Mouse (Mus musculus) hindbrain, embryonic 15.5 days (tissue): Measurements from ENCODE around the gene Glis1. TPM values are rescaled to one million over a fixed set of nuclear protein-coding genes. Genes with fewer than 3 reads are reported as not detected.

Experiments used
- ATAC-seq: fragments of 200-750 bp; cut with Nextera tagmentation; 2 replicates; pipeline ENCODE4 v1.8.0; 2017; ENCODE audit warnings: low read depth, moderate number of reproducible peaks, moderate TSS enrichment; ENCODE audit not compliant: low FRiP score
- H3K27ac ChIP-seq: fragments of 300-500 bp; sonication (generic); replicated peaks from 2 replicates; pipeline ENCODE4 v1.5.1; 2015; ENCODE audit warnings: mild to moderate bottlenecking, inconsistent platforms
- H3K27me3 ChIP-seq: fragments of 300-500 bp; sonication (generic); 2 replicates; pipeline ENCODE4 v1.6.1; 2015; ENCODE audit warnings: control low read depth, inconsistent platforms
- H3K36me3 ChIP-seq: fragments of 300-500 bp; sonication (generic); 2 replicates; pipeline ENCODE4 v1.6.1; 2015; ENCODE audit warnings: control low read depth, inconsistent platforms
- H3K4me1 ChIP-seq: fragments of 300-500 bp; sonication (generic); replicated peaks from 2 replicates; pipeline ENCODE4 v1.6.1; 2015; ENCODE audit warnings: control low read depth, inconsistent platforms
- H3K4me2 ChIP-seq: fragments of 300-500 bp; sonication (generic); 2 replicates; pipeline ENCODE4 v1.6.1; 2015; ENCODE audit warnings: moderate library complexity, mild to moderate bottlenecking, inconsistent platforms
- H3K4me3 ChIP-seq: fragments of 300-500 bp; sonication (generic); 2 replicates; pipeline ENCODE4 v1.5.1; 2015; ENCODE audit warnings: mild to moderate bottlenecking, inconsistent platforms
- H3K9ac ChIP-seq: fragments of 300-500 bp; sonication (generic); 2 replicates; pipeline ENCODE4 v1.6.1; 2015; ENCODE audit warnings: inconsistent platforms
- H3K9me3 ChIP-seq: fragments of 300-500 bp; sonication (generic); 2 replicates; pipeline ENCODE4 v1.6.1; 2016; ENCODE audit warnings: control low read depth, inconsistent platforms
- WGBS: fragments of 180-500 bp; shearing (Covaris S2); methylation state at CpG from one replicate; pipeline ENCODE4 v1.1.7; 2015; 5-methylcytosine and 5-hydroxymethylcytosine counted together
- polyA plus RNA-seq: library from polyadenylated mRNA; unstranded; fragments of >200 nt; fragmentation: Nextera tagmentation; extraction: Ambion mirVana; gene quantifications from 2 replicates; pipeline ENCODE4 v1.2.1, GENCODE M21; 2015

The Glis1 gene
- polyA plus RNA-seq, 1 experiment from 2014 or later: 4.2 TPM

DNA sequence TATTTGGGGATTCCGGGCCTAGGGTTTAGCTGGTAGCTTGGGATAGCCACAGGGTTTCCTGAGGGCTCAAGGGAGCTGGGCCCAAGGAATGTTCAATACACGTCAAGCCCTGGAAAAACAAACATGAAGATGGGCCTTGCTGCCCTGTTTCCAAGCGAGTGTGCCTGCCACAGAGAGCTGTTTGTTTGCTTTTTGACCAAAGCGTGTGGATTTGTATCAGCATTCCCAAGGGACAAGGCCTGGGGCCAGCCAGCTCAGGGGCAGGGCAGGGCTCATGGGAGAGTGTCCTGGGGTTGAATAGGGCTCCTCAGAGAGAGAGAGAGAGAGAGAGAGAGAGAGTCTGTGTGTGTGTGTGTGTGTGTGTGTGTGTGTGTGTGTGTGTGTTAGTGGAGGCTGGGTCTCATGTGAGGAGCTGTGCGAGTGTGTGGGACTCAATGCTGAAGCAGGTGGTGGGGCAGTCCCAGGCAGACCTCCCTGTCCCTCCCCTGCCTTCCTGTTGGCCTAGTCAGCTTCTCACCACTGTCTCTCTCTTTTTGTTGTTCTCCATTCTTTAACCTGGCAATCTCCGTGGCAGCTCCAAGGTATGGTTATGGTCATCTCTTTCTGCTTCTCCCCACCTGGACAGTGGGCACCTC lies 183.3 kb downstream of the Glis1 start:
- 58% methylated on average over 6 of the region's 6 CpGs for WGBS
- no peaks in the 10 kb centered on the region for H3K27me3 ChIP-seq
- no peak for ATAC-seq

DNA sequence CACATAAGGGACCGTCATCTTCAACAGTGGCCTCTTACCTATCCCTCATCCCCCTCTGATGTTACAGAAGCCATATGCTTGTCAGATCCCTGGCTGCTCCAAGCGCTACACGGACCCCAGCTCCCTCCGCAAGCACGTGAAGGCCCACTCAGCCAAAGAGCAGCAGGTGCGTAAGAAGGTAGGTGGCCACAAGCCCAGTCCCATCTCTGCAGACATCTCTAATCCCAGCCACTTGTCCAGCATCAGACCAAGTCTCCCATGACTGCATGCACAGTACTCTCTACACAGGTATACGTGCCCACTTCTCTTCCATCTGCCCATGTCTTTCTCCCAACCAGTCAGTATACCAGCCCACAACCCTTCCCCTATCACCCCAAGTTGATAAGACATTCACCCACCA lies 185.1 kb downstream of the Glis1 start:
- 87% methylated on average over 7 of the region's 7 CpGs for WGBS
- ATAC-seq: no peak
- Histone ChIP-seq H3K9ac (no peak overlapping the region), H3K27ac (no peak overlapping the region), H3K9me3 (no peaks in the 10 kb centered on the region), H3K4me1 (peaks cover 25% of the 10 kb centered on the region), H3K4me2 (no peak overlapping the region), H3K27me3 (no peaks in the 10 kb centered on the region), H3K36me3 (no peaks in the 10 kb centered on the region), H3K4me3 (no peak overlapping the region)

More for the DNA sequence above, 183.3 kb downstream of the Glis1 start:
- H3K4me3 ChIP-seq: no peak overlapping the region
- H3K36me3 ChIP-seq: no peaks in the 10 kb centered on the region
- H3K9ac ChIP-seq: no peak overlapping the region
- H3K9me3 ChIP-seq: no peaks in the 10 kb centered on the region
- H3K4me1 ChIP-seq: peaks cover 15% of the 10 kb centered on the region
- no peak overlapping the region for H3K27ac ChIP-seq
- H3K4me2 ChIP-seq: no peak overlapping the region

DNA sequence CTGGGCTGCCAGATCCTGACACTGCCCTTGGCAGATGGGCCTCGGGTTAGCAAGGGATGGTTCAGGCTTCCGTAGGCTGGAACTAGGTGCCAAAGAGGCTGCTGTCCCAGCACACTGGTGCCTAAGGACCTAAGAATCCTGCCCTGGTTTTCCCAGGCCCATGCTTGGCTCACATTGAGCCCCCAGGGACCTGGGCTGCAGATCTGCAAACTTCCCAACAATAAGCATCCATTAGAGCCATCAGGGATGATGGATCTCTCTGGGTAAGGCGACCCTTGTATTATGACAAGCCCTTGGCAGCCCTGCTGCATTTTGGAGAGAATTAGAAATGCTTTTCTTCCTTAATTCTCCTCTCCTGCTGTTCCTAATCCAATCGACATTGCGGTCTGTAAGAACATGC lies 187.0 kb downstream of the Glis1 start:
- Histone ChIP-seq H3K4me2 (no peak overlapping the region), H3K27ac (0 out of 2 replicates have a peak overlapping the region, but pooled peaks have one; percentile 40), H3K27me3 (no peaks in the 10 kb centered on the region), H3K9me3 (no peaks in the 10 kb centered on the region), H3K4me3 (no peak overlapping the region), H3K9ac (no peak overlapping the region), H3K36me3 (no peaks in the 10 kb centered on the region), H3K4me1 (peaks cover 33% of the 10 kb centered on the region)
- WGBS: 62% methylated on average over 5 of the region's 5 CpGs
- ATAC-seq: peak; percentile 32; the same call in 1 of the 2 replicates

DNA sequence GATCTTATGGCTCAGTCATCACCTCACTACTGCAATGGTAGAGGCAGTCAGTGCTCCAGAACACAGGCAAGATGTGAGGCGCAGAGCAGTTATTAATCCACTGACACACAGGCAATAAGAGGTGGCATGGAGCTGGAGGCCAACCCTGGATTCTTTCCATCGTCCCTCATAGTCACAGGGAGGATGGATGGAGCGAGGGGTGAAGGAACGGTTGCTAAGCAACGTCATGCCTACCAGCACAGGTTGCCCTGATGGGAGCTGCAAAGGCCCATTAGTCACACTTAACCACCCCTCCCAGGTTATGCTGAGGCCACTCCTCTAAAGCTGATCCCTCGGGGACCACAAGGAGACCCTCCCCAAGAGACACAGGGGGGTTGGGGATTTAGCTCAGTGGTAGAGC lies 187.9 kb downstream of the Glis1 start:
- H3K9ac ChIP-seq: no peak overlapping the region
- H3K4me3 ChIP-seq: no peak overlapping the region
- H3K4me1 ChIP-seq: peaks cover 33% of the 10 kb centered on the region
- no peaks in the 10 kb centered on the region for H3K27me3 ChIP-seq
- ATAC-seq: peak; percentile 31; the same call in 1 of the 2 replicates
- 46% methylated on average over 6 of the region's 6 CpGs for WGBS
- H3K4me2 ChIP-seq: no peak overlapping the region
- H3K9me3 ChIP-seq: no peaks in the 10 kb centered on the region
- H3K36me3 ChIP-seq: no peaks in the 10 kb centered on the region
- H3K27ac ChIP-seq: 0 out of 2 replicates have a peak overlapping the region, but pooled peaks have one; percentile 40

DNA sequence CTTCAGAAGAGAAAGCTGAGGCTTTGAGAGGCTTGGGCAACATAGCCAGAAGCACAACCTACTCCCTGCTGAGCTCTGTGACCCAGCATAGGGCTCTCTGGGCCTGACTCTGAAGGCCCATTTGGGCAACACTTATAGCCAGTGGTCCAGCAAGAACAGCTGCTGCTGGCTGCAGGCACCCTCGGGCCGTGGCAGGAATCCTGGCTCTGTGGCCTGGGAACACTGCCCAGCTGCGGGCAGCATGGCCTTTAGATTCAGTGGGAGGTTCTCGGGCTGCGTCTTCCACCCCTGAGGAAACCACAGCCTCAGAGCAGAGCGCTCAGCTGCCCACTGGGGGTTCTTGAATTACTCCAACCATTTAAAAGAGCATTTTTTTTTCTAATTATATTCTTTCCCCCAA lies 189.5 kb downstream of the Glis1 start:
- H3K27ac ChIP-seq: no peak overlapping the region
- H3K9ac ChIP-seq: no peak overlapping the region
- no peak overlapping the region for H3K4me3 ChIP-seq
- no peak for ATAC-seq
- H3K4me2 ChIP-seq: no peak overlapping the region
- H3K9me3 ChIP-seq: no peaks in the 10 kb centered on the region
- no peaks in the 10 kb centered on the region for H3K36me3 ChIP-seq
- H3K27me3 ChIP-seq: no peaks in the 10 kb centered on the region
- WGBS: 59% methylated on average over 6 of the region's 6 CpGs
- peaks cover 35% of the 10 kb centered on the region for H3K4me1 ChIP-seq

DNA sequence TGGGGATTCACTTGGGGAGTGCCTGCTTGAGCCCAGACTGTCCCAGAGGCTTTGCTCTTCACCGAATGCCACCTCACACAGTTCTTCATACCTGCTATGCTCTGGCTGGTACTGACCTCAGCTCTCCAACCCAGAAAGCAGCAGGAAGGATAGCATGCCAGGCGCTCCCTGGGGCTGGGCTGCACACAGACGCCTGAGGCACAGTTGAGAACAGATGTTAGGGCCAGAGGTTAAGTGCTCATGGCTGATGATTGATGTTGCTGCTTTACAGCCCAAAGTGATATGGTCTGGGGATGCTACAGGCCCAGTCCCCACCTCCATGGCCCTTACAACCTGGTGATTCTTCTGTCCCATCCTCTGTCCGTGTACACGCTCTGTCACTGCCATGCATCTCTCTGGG lies 190.6 kb downstream of the Glis1 start:
- Histone ChIP-seq H3K27ac (peak overlapping the region; percentile 33; the same call in 1 of the 2 replicates), H3K4me2 (no peak overlapping the region), H3K27me3 (no peaks in the 10 kb centered on the region), H3K9me3 (no peaks in the 10 kb centered on the region), H3K4me3 (no peak overlapping the region), H3K4me1 (peaks cover 37% of the 10 kb centered on the region), H3K9ac (no peak overlapping the region), H3K36me3 (no peaks in the 10 kb centered on the region)
- 52% methylated on average over 5 of the region's 5 CpGs for WGBS
- no peak for ATAC-seq

DNA sequence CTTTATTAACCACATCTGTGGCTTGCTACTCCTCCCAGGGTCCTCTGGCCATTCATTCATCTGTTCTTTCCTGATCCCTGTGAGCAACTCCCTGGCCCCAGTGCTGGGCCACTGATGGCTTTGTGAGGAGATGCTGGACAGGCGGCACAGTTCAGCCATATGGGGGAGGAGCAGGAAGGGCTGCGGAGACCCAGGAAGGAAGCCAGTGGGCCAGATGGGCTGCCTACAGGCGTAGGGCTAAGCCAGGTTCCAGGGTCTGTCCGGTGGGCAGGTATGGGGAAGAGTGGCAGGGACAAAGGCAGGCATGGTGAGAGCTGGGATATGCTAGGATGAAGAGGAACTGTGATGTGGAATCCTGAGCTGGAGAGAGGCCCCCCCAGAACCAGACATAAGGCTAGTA lies 193.8 kb downstream of the Glis1 start:
- no peak overlapping the region for H3K9ac ChIP-seq
- ATAC-seq: no peak

DNA sequence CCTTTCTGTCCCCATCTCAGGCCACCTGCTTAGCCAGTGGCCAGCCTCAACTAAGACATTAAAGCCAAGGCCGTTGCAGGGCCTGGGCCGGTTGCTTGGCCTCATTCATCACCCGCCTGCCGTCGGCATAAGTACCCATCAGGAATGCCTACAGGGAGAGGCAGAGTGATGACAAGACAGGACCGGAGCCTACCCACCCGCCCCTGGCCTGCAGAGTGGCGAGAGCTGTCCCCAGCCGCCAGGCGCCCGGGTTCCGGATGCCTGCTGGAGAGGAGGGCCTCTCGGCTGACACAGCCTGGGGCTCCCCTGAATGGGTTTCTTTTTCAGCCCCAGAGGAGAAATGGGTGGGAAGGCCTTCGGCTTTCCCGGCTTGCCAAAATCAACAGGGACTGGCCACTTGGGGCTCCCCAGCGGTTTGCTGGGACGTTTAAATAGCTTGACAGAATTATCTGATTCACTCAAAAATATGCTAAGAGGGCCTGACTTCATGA lies 194.6 kb downstream of the Glis1 start:
- ATAC-seq: no peak
- Histone ChIP-seq H3K9ac (no peak overlapping the region), H3K4me3 (no peak overlapping the region), H3K4me2 (no peak overlapping the region), H3K27me3 (no peaks in the 10 kb centered on the region), H3K27ac (no peak overlapping the region), H3K4me1 (peaks cover 15% of the 10 kb centered on the region), H3K36me3 (no peaks in the 10 kb centered on the region), H3K9me3 (no peaks in the 10 kb centered on the region)
- WGBS: 56% methylated on average over 17 of the region's 17 CpGs

More for the DNA sequence above, 193.8 kb downstream of the Glis1 start:
- Histone ChIP-seq H3K27ac (no peak overlapping the region), H3K4me1 (peaks cover 17% of the 10 kb centered on the region), H3K9me3 (no peaks in the 10 kb centered on the region), H3K4me3 (no peak overlapping the region), H3K36me3 (no peaks in the 10 kb centered on the region), H3K4me2 (no peak overlapping the region), H3K27me3 (no peaks in the 10 kb centered on the region)
- WGBS: 76% methylated on average over 4 of the region's 4 CpGs

DNA sequence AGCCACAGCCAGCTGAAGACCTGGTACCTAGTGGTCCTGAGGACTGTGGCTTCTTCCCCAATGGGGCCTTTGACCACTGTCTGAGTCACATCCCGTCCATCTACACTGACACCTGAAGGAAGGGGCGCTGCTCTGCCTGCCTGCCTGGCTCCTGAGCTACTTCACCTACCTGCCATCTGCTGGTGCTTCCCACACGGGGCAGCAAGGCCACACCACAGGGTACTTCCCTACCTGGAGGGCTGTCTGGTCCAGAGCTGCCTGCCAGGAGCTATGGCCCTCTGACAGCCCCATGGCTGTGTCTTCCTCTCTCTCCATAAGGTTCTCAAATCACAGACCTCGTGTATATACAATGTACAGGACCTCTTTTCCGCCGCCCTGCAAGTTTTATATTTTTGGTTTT lies 200.2 kb downstream of the Glis1 start:
- no peak overlapping the region for H3K4me2 ChIP-seq
- H3K4me1 ChIP-seq: 0 out of 2 replicates have a peak, but pooled peaks cover 7% of the 10 kb centered on the region
- no peak overlapping the region for H3K9ac ChIP-seq
- H3K4me3 ChIP-seq: no peak overlapping the region
- no peaks in the 10 kb centered on the region for H3K36me3 ChIP-seq
- 83% methylated on average over 6 of the region's 6 CpGs for WGBS
- no peak for ATAC-seq
- no peaks in the 10 kb centered on the region for H3K9me3 ChIP-seq
- no peak overlapping the region for H3K27ac ChIP-seq
- no peaks in the 10 kb centered on the region for H3K27me3 ChIP-seq

DNA sequence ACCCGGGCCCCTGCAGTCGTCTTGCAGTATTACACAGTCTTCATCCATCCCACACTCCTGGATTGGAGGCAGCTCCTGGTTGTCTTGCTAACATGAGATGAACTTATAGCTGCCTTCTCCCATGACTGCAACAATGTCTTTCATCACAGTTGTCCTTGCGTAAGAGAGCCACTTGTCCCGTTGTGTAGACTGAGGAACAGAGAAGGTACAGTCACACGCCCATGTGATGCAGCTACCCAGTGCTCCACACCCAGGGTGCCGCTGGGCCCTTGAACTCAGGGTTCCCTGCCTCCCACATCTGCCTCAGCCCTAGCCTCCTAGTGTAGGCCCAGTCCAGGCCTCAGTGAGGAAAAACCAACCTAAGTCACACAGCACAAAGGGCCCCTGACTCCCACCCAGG lies 201.7 kb downstream of the Glis1 start:
- 76% methylated on average over 6 of the region's 6 CpGs for WGBS
- ATAC-seq: no peak
- H3K9me3 ChIP-seq: no peaks in the 10 kb centered on the region

DNA sequence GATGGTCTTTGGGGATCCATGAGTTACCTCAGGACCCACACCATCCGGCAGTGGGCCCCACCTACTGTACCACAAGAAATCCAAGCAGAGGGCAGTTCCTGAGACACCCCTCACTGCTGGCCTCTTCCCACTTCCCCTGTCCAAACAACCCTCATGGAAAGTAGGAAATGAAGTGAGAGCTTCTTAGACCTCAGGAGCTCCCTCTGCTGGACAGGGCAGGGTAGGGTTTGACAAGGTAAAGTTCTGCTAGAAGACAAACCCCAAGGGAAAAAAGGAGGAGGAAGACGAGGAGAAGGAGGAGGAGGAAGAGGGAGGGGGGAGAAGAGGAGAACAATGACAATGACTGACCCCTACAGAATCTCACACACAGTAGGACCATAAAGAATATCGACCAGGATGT lies 203.3 kb downstream of the Glis1 start:
- H3K27ac ChIP-seq: no peak overlapping the region

More for the DNA sequence above, 201.7 kb downstream of the Glis1 start:
- Histone ChIP-seq H3K27me3 (no peaks in the 10 kb centered on the region), H3K9ac (no peak overlapping the region), H3K27ac (no peak overlapping the region), H3K4me3 (no peak overlapping the region), H3K36me3 (no peaks in the 10 kb centered on the region), H3K4me1 (0 out of 2 replicates have a peak, but pooled peaks cover 7% of the 10 kb centered on the region), H3K4me2 (no peak overlapping the region)

DNA sequence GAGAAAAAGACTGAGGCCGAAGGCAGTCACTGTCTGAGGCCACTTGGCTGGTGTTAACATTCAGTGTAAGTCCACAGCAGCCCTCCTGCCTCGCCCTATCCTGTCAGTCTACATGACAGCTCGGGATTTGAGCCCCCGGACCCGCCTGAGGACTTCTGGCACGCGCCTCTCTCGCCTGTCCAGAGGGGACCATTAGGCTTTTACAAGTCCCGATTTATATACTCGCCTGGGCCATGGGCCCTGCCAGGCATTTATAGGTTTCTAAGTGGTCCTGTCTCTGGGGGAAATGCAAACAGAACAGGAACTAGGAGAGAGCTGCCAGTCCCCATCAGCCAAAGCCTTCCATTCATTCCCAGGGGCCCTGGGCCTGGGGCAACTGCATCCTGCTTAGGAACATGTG lies 203.9 kb downstream of the Glis1 start:
- 60% methylated on average over 10 of the region's 10 CpGs for WGBS
- no peaks in the 10 kb centered on the region for H3K9me3 ChIP-seq
- H3K4me1 ChIP-seq: 0 out of 2 replicates have a peak, but pooled peaks cover 7% of the 10 kb centered on the region
- no peaks in the 10 kb centered on the region for H3K36me3 ChIP-seq
- no peak overlapping the region for H3K4me3 ChIP-seq
- H3K27ac ChIP-seq: no peak overlapping the region
- H3K9ac ChIP-seq: no peak overlapping the region
- no peak overlapping the region for H3K4me2 ChIP-seq
- no peaks in the 10 kb centered on the region for H3K27me3 ChIP-seq
- ATAC-seq: 0 out of 2 replicates have a peak, but pooled peaks have one; percentile 50

More for the DNA sequence above, 203.3 kb downstream of the Glis1 start:
- H3K9ac ChIP-seq: no peak overlapping the region
- no peak for ATAC-seq
- H3K4me2 ChIP-seq: no peak overlapping the region
- H3K4me3 ChIP-seq: no peak overlapping the region
- H3K36me3 ChIP-seq: no peaks in the 10 kb centered on the region
- H3K4me1 ChIP-seq: 0 out of 2 replicates have a peak, but pooled peaks cover 7% of the 10 kb centered on the region
- H3K27me3 ChIP-seq: no peaks in the 10 kb centered on the region
- no peaks in the 10 kb centered on the region for H3K9me3 ChIP-seq
- WGBS: 65% methylated on average over 3 of the region's 3 CpGs
